Mouse (Mus musculus): ENCODE results near the gene Obox5. TPM values are rescaled to one million over a fixed set of nuclear protein-coding genes. Genes with fewer than 3 reads are reported as not detected.
"Not testable (repeated sequence)": the region's sequence is repeated elsewhere in the genome, so short reads cannot be mapped to it uniquely, and the experiment has no call there.

The Obox5 gene
- not detected for total RNA-seq (2021)

DNA sequence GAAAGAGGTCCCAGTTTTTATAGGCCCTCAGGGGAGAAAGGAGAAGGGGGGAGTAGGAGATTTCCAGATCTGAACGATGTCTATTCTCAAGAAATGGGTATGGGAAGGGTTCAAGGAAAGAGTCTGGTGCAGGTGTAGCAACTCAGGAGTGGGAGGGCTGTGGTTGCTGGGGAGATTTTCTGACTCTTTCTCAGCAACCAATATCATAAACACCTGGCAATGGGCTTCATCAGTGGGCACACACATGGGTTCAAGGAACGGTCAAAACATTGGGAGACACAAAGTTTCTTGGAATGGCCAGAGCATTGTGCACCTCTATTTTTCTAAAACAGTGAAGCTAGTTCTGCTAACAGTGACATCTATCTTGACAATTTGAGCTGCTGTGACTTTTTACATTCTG is at the start of gene Obox5:
Obox5 (plus strand) TSS at position 301 of the 400 bp plus-strand sequence.
- intact Hi-C loops (cut with DNase I); DNase-seq: not testable (repeated sequence)

DNA sequence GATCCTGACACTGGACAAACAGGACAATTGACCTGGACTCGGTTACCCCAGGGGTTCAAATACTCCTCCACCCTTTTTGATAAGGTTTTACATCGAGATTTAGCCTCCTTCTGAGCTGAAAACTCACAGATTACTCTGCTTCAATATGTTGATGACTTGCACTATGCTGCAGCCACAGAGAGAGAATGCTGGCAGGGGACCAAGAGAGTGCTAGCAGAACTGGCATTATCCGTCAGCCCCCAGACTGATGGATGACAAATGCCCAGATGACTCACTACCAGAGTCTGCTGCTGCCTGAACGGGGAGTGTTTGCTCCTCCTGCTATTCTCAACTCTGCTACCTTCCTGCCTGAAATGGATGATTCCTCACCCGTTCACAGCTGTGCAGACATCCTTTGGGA is 635 bp upstream of the Obox5 start:
- DNase-seq; intact Hi-C loops (cut with DNase I): not testable (repeated sequence)

Other genes with a start within 250 kb of the Obox5 start
- gene Obox3, start 110.2 kb upstream of the Obox5 start, total RNA-seq (2021): not detected
- gene Obox6, start 89.5 kb downstream of the Obox5 start, total RNA-seq (2021): not detected
- not detected for gene Crx, start 129.8 kb downstream of the Obox5 start, total RNA-seq (2021)
- not detected for gene Crxos, start 132.5 kb downstream of the Obox5 start, total RNA-seq (2021)
- 100 to 1,000 TPM; 184 to 195 TPM for gene Selenow, start 172.3 kb downstream of the Obox5 start, total RNA-seq (2021)
- gene Nop53, start 195.9 kb downstream of the Obox5 start, total RNA-seq (2021): 100 to 1,000 TPM; 152 to 153 TPM
- 100 to 1,000 TPM; 224 to 236 TPM for gene Ehd2, start 217.4 kb downstream of the Obox5 start, total RNA-seq (2021)